ENCODE assay signal across 15 mouse cellular contexts in genomic region chr1:119495396-119495775, GRCm38 (mm10). TPM values are rescaled to one million over a fixed set of nuclear protein-coding genes. Genes with fewer than 3 reads are reported as not detected.
A peak's percentile ranks its signal among the peaks of the same experiment; 100 is the strongest.
DNase-seq lines count a peak whose midpoint lies in the region; TF ChIP-seq lines count a peak whose summit lies in the region.
"Had no signal": no experiment of that assay in that cellular context is flagged by ENCODE, and none has a peak within 500 bp of the region (broad histone marks: within the 10 kb centered on the region; RNA-seq: fewer than 3 reads in every experiment).

No protein-coding gene starts in this region.

- no peak for TF ChIP-seq EP300 in heart, adult 2 months (IDR thresholded peaks at IDR 0.05; ENCODE audit: insufficient read depth, low read depth, low read length)

- H3K79me2 ChIP-seq in heart, adult 2 months (replicated peaks; ENCODE audit: control insufficient read depth, insufficient read depth, low read length): peaks cover 1% of the 10 kb centered on the region

- peak overlapping the region; percentile 67 for H3K27ac ChIP-seq in heart, adult 2 months
- peak overlapping the region; percentile 44 for H3K27ac ChIP-seq in cerebellum, adult 2 months (ENCODE audit: insufficient read depth, low read length)
- H3K27ac ChIP-seq: limb, embryonic 10.5 days; stomach, embryonic 15.5 days had no signal

- peaks cover 31% of the 10 kb centered on the region for H3K4me1 ChIP-seq in heart, adult 2 months (ENCODE audit: control insufficient read depth, insufficient read depth, low read length)
- peaks cover 17% of the 10 kb centered on the region for H3K4me1 ChIP-seq in cerebellum, adult 2 months (ENCODE audit: control insufficient read depth, insufficient read depth, low read length)

- no peak for TF ChIP-seq CTCF in heart, adult 2 months (IDR thresholded peaks at IDR 0.05)
- TF ChIP-seq CTCF in cerebellum, adult 2 months (IDR thresholded peaks at IDR 0.05; ENCODE audit: borderline replicate concordance, insufficient read depth, low read depth, low read length): no peak

- WGBS in heart, adult 2 months: 83% methylated on average over 6 of the region's 6 CpGs
- WGBS in cerebellum, adult 2 months: 17% methylated on average over 6 of the region's 6 CpGs

- no peak overlapping the region for H3K9ac ChIP-seq in heart, adult 2 months (ENCODE audit: low read depth, low read length)
- H3K9ac ChIP-seq: stomach, embryonic 15.5 days had no signal

- no peaks in the 10 kb centered on the region for H3K27me3 ChIP-seq in heart, adult 2 months (ENCODE audit: control insufficient read depth, insufficient read depth, low read length)
- no peaks in the 10 kb centered on the region for H3K27me3 ChIP-seq in cerebellum, adult 2 months (ENCODE audit: control insufficient read depth, insufficient read depth, low read length)
- H3K27me3 ChIP-seq: stomach, embryonic 15.5 days had no signal

- no peak for TF ChIP-seq POLR2A in heart, adult 2 months (IDR thresholded peaks at IDR 0.05; ENCODE audit: insufficient read depth, low read depth, low read length)
- TF ChIP-seq POLR2A in cerebellum, adult 2 months (IDR thresholded peaks at IDR 0.05; ENCODE audit: borderline replicate concordance, insufficient read depth, low read length): no peak

- no peak for DNase-seq in heart, adult 2 months
- DNase-seq in heart, adult 11 months: no peak
- DNase-seq in brain, adult 2 months (ENCODE audit: low read depth, low spot score): peak; percentile 75
- DNase-seq in cerebellum, adult 2 months: peak; percentile 89 to 94
- DNase-seq in cerebellum, postnatal 36 days: peak; percentile 91 to 94
- no peak for DNase-seq in lung, postnatal 10 days
- DNase-seq in Muller cell, postnatal 12 days (ENCODE audit: inconsistent ontology term): no peak
- no peak for DNase-seq in adrenal gland, postnatal 36 days
- DNase-seq: embryo, embryonic 11 days; heart, postnatal 4 days; lung, adult 2 months; lung, postnatal 4 days; right cerebral cortex, postnatal 14 days had no signal

- H3K4me3 ChIP-seq in heart, adult 2 months: no peak overlapping the region
- H3K4me3 ChIP-seq in cerebellum, adult 2 months (replicated peaks; ENCODE audit: insufficient read depth, low read depth, low read length): no peak overlapping the region
- H3K4me3 ChIP-seq: limb, embryonic 10.5 days; stomach, embryonic 15.5 days had no signal

- intact Hi-C loops in heart, adult 2 months (cut with DNase I): no loop called here

- no peaks in the 10 kb centered on the region; the same call in 1 of the 2 replicates for H3K36me3 ChIP-seq in heart, adult 2 months (ENCODE audit: control insufficient read depth, insufficient read depth, low read length)
- H3K36me3 ChIP-seq: stomach, embryonic 15.5 days had no signal

RNA-seq across cellular contexts. Expression of gene Ralb, which starts 9.2 kb away (rescaled TPM):
- total RNA-seq in heart, adult 2 months (2021): 10 to 100 TPM; 26.9 to 30.1 TPM
- 23.1 and 29.1 TPM in 2 replicates for polyA plus RNA-seq in heart, adult 2 months (2012; rRNA removed)
- polyA plus RNA-seq in cerebellum, adult 2 months (2012; rRNA removed): 24.5 and 25.1 TPM in 2 replicates
- 10 to 100 TPM; 54.5 to 69.6 TPM for total RNA-seq in adrenal gland, postnatal 36 days (2021)

RNA-seq across cellular contexts. Expression of gene Tmem185b, which starts 30.6 kb away (rescaled TPM):
- total RNA-seq in heart, adult 2 months (2021): 10 to 100 TPM; 14.8 to 15.8 TPM
- 14.2 and 15.1 TPM in 2 replicates for polyA plus RNA-seq in heart, adult 2 months (2012; rRNA removed)
- 13.0 TPM in 2 replicates for polyA plus RNA-seq in cerebellum, adult 2 months (2012; rRNA removed)
- 10 to 100 TPM; 28.0 to 28.5 TPM for total RNA-seq in adrenal gland, postnatal 36 days (2021)

Comparison
In these comparisons a context has a peak if more than half of its experiments do, and no peak if none do; other contexts are left out.
1. DNase-seq: peak in brain, adult 2 months (single experiment), cerebellum, adult 2 months (2 of 2) and cerebellum, postnatal 36 days (2 of 2); none in heart, adult 2 months (0 of 2), heart, adult 11 months (single experiment), lung, postnatal 10 days (single experiment), Muller cell, postnatal 12 days (single experiment) and adrenal gland, postnatal 36 days (0 of 2).